Mouse (Mus musculus) lung, postnatal 0 days (tissue): ENCODE measurements around the gene Kcnn3. TPM values are rescaled to one million over a fixed set of nuclear protein-coding genes. Genes with fewer than 3 reads are reported as not detected.

Source experiments
- ATAC-seq: fragments of 200-750 bp; cut with Nextera tagmentation; 2 replicates; pipeline ENCODE4 v1.8.0; 2017; ENCODE audit warnings: moderate library complexity
- DNase-seq: peaks from one replicate; pipeline ENCODE4 v3.0.0-alpha.2; 2016; ENCODE audit warnings: low spot score
- H3K27ac ChIP-seq: fragments of 300-500 bp; sonication (generic); 2 replicates; pipeline ENCODE4 v1.5.1; 2014; ENCODE audit warnings: antibody characterized with exemption, mild to moderate bottlenecking, low read length, mixed read lengths
- H3K27me3 ChIP-seq: fragments of 300-500 bp; sonication (generic); replicated peaks from 2 replicates; pipeline ENCODE4 v1.6.1; 2014; ENCODE audit warnings: low read length, mixed read lengths; ENCODE audit not compliant: insufficient read depth
- H3K36me3 ChIP-seq: fragments of 300-500 bp; sonication (generic); 2 replicates; pipeline ENCODE4 v1.6.1; 2014; ENCODE audit warnings: low read length, mixed read lengths; ENCODE audit not compliant: insufficient read depth
- H3K4me1 ChIP-seq: fragments of 300-500 bp; sonication (generic); 2 replicates; pipeline ENCODE4 v1.6.1; 2014; ENCODE audit warnings: antibody characterized with exemption, low read depth, low read length, mixed read lengths; ENCODE audit not compliant: insufficient read depth
- H3K4me2 ChIP-seq: fragments of 300-500 bp; sonication (generic); replicated peaks from 2 replicates; pipeline ENCODE4 v1.6.1; 2014; ENCODE audit warnings: low read depth, mild to moderate bottlenecking, low read length, moderate library complexity, mixed read lengths
- H3K4me3 ChIP-seq: fragments of 300-500 bp; sonication (generic); 2 replicates; pipeline ENCODE4 v1.5.1; 2014; ENCODE audit warnings: low read depth, low read length
- H3K9ac ChIP-seq: fragments of 300-500 bp; sonication (generic); replicated peaks from 2 replicates; pipeline ENCODE4 v1.6.1; 2014; ENCODE audit warnings: low read depth, mild to moderate bottlenecking
- H3K9me3 ChIP-seq: fragments of 300-500 bp; sonication (generic); 2 replicates; pipeline ENCODE4 v1.6.1; 2016; ENCODE audit warnings: low read length, mixed read lengths
- CTCF ChIP-seq: IDR thresholded peaks from 2 replicates; pipeline ENCODE4 v1.5.1; 2016; ENCODE audit warnings: antibody characterized with exemption, mild to moderate bottlenecking
- EP300 ChIP-seq: IDR thresholded peaks from 2 replicates; pipeline ENCODE4 v1.6.1; 2016; ENCODE audit warnings: antibody characterized with exemption, mild to moderate bottlenecking, control low read depth
- WGBS: fragments of 180-500 bp; shearing (Covaris S2); extraction: QIAGEN DNeasy Blood & Tissue Kit; methylation state at CpG from one replicate; pipeline ENCODE4 v1.1.7; 2014; 5-methylcytosine and 5-hydroxymethylcytosine counted together
- polyA plus RNA-seq: library from polyadenylated mRNA; unstranded; fragments of >200 nt; fragmentation: Nextera tagmentation; extraction: Ambion mirVana; gene quantifications from 2 replicates; pipeline ENCODE4 v1.2.1, GENCODE M21; 2015

Gene Kcnn3
- polyA plus RNA-seq, 1 experiment from 2014 or later: 1.0 TPM

DNA sequence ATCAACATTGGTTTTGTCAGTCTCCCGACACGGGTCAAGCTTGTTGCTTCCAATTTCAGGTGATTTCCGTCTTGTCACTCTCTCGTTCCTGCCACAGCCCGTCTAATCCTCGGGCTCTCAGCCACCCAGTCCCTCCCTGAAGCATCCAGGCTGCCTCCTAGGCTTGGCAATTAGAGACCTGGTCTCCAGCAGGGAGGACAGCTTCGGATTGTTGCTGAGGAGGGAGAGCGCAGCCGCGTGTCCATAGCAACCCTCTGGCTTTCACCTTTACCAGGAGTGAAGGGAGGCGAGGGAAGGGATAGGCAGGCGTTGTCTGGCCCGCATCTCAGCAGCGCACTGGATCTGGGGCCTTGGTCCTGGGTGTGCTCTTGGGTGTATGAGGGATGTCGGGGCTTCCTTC, 8.6 kb upstream of the Kcnn3 start:
- 23% methylated on average over 15 of the region's 15 CpGs for WGBS
- Histone ChIP-seq H3K4me2 (peak overlapping the region; percentile 14; the same call in 1 of the 2 replicates), H3K4me1 (no peaks in the 10 kb centered on the region), H3K36me3 (no peaks in the 10 kb centered on the region), H3K27me3 (peaks cover 13% of the 10 kb centered on the region; the same call in 1 of the 2 replicates), H3K27ac (no peak overlapping the region), H3K9me3 (no peaks in the 10 kb centered on the region), H3K4me3 (no peak overlapping the region), H3K9ac (no peak overlapping the region)
- ATAC-seq (0 out of 2 replicates have a peak, but pooled peaks have one; percentile 22), DNase-seq (no peak)
- TF ChIP-seq EP300 (no peak), CTCF (no peak)

DNA sequence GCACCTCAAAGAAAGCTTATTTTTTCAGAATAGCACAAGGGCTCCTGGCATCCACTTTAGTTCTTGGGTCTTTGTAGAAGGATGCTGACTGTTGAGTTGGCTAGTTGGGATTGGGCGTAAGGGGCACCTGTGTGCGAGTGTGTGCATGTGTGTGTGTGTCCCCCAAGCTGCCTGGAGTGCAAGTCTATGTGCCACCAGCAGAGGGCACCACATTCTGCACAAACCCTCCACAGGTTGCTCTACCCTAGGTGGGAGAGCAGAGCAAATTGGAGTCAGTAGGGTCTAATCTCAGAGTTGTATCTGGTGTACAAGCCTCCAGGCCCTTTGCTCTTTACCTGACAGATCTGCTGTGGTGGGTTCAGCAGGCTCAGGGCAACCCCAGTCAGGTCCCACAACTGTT, 7.7 kb upstream of the Kcnn3 start:
- no peak overlapping the region for H3K4me2 ChIP-seq
- DNase-seq (no peak), ATAC-seq (no peak)
- no peak overlapping the region for H3K9ac ChIP-seq
- peak; percentile 75 for TF ChIP-seq CTCF
- no peak for TF ChIP-seq EP300
- H3K27me3 ChIP-seq: peaks cover 13% of the 10 kb centered on the region; the same call in 1 of the 2 replicates
- H3K9me3 ChIP-seq: no peaks in the 10 kb centered on the region
- H3K4me3 ChIP-seq: no peak overlapping the region
- H3K4me1 ChIP-seq: no peaks in the 10 kb centered on the region
- H3K27ac ChIP-seq: no peak overlapping the region
- no peaks in the 10 kb centered on the region for H3K36me3 ChIP-seq
- 95% methylated on average over 2 of the region's 2 CpGs for WGBS

DNA sequence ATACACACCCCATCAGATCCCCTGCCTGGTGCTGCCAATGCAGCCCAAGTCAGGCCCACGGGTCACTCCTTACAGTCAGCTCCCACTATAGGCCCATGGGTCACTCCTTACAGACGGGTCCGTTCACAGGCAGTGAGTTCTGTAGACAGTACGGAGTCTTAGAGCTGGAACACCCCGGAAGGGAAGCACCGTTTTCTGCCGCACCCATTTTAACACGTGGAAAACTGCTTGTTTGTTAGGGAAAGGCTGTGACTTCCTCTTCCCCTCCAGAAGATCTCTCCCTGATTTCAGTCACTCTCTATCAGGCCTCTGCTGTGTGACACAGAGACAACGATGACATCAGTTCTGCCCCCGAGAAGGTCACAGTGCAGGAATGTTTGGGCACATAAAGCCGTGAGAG, 4.5 kb upstream of the Kcnn3 start:
- no peak for TF ChIP-seq EP300
- no peak for TF ChIP-seq CTCF
- Histone ChIP-seq H3K4me3 (no peak overlapping the region), H3K9me3 (no peaks in the 10 kb centered on the region), H3K27ac (no peak overlapping the region), H3K4me2 (no peak overlapping the region), H3K36me3 (no peaks in the 10 kb centered on the region), H3K9ac (no peak overlapping the region), H3K27me3 (peaks cover 7% of the 10 kb centered on the region; the same call in 1 of the 2 replicates), H3K4me1 (peaks cover 3% of the 10 kb centered on the region; the same call in 1 of the 2 replicates)
- DNase-seq: no peak
- WGBS: 37% methylated on average over 11 of the region's 11 CpGs
- no peak for ATAC-seq

DNA sequence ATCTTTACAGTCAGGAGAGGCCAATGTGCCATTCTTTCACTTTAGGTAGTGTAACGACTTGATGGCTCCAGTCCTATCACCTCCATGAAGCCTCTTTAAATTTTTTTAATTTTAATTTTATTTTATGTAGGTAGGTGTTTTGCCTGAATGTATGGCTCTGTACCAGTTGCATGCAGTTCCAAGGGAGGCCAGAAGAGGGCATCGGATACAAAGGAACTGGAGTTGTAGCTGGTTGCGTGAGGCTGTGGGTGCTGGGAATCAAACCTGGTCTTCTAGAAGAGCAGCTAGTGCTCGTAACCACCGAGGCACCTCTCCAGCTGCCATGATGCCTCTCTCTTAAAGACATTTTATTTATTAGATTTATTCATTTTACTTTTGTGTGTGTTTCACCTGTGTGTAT, 3.6 kb upstream of the Kcnn3 start:
- no peak overlapping the region for H3K27ac ChIP-seq
- 0 out of 2 replicates have a peak, but pooled peaks cover 7% of the 10 kb centered on the region for H3K27me3 ChIP-seq
- H3K4me1 ChIP-seq: peaks cover 3% of the 10 kb centered on the region; the same call in 1 of the 2 replicates
- no peak overlapping the region for H3K4me2 ChIP-seq
- TF ChIP-seq EP300 (no peak), CTCF (peak; percentile 36)
- H3K9ac ChIP-seq: no peak overlapping the region
- ATAC-seq: no peak
- H3K9me3 ChIP-seq: no peaks in the 10 kb centered on the region
- no peak overlapping the region for H3K4me3 ChIP-seq
- H3K36me3 ChIP-seq: no peaks in the 10 kb centered on the region
- 91% methylated on average over 5 of the region's 5 CpGs for WGBS
- DNase-seq: no peak

DNA sequence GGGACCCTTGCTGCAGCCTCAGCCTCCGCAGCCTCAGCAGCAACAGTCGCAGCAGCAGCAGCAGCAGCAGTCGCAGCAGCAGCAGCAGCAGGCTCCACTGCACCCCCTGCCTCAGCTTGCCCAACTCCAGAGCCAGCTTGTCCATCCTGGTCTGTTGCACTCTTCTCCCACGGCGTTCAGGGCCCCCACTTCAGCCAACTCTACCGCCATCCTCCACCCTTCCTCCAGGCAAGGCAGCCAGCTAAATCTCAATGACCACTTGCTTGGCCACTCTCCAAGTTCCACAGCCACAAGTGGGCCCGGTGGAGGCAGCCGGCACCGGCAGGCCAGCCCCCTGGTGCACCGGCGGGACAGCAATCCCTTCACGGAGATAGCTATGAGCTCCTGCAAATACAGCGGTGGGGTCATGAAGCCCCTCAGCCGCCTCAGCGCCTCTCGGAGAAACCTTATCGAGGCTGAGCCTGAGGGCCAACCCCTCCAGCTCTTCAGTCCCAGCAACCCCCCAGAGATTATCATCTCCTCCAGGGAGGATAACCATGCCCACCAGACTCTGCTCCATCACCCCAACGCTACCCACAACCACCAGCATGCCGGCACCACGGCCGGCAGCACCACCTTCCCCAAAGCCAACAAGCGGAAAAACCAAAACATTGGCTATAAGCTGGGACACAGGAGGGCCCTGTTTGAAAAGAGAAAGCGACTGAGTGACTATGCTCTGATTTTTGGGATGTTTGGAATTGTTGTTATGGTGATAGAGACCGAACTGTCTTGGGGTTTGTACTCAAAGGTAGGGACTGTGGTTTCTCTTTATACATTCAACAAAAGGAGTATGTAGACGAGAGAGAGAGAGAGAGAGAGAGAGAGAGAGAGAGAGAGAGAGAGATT, 896 bp downstream of the Kcnn3 start:
- 3% methylated on average over 24 of the region's 25 CpGs for WGBS
- Histone ChIP-seq H3K27me3 (peaks cover 9% of the 10 kb centered on the region), H3K4me1 (peaks cover 3% of the 10 kb centered on the region; the same call in 1 of the 2 replicates), H3K27ac (no peak overlapping the region), H3K9ac (no peak overlapping the region), H3K36me3 (no peaks in the 10 kb centered on the region), H3K4me3 (peak overlapping the region; percentile 30), H3K9me3 (no peaks in the 10 kb centered on the region), H3K4me2 (peak overlapping the region; percentile 63)
- ATAC-seq (peak; percentile 59), DNase-seq (peak; percentile 72)
- TF ChIP-seq EP300: no peak
- no peak for TF ChIP-seq CTCF

DNA sequence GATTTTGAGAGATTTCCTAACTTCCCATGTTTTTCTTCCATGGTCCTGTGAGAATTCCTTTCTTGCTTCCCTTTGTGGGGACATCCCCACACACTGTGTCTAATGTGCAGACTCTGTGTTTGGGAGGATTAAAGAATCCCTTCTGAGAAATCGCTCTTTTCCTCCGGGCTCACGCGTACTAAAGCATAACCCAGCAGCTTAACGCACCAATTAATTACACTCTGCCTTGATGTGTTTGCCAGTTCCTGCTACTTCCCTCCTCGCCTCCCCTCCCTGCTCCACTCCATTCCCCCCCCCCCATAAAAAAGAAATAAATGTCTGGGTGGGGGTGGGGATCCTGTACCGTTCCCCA, 1.5 kb downstream of the Kcnn3 start:
- WGBS: 4% methylated on average over 6 of the region's 7 CpGs

More for the DNA sequence above, 1.5 kb downstream of the Kcnn3 start:
- DNase-seq: no peak
- TF ChIP-seq CTCF: no peak
- no peak for TF ChIP-seq EP300
- H3K36me3 ChIP-seq: no peaks in the 10 kb centered on the region
- H3K4me2 ChIP-seq: peak overlapping the region; percentile 63
- H3K27ac ChIP-seq: no peak overlapping the region
- ATAC-seq: no peak
- H3K4me3 ChIP-seq: peak overlapping the region; percentile 30; the same call in 1 of the 2 replicates
- peaks cover 3% of the 10 kb centered on the region; the same call in 1 of the 2 replicates for H3K4me1 ChIP-seq
- H3K9me3 ChIP-seq: no peaks in the 10 kb centered on the region
- H3K27me3 ChIP-seq: peaks cover 9% of the 10 kb centered on the region
- H3K9ac ChIP-seq: no peak overlapping the region
